ENCODE assay signal across 31 mouse cellular contexts in the genomic region with DNA sequence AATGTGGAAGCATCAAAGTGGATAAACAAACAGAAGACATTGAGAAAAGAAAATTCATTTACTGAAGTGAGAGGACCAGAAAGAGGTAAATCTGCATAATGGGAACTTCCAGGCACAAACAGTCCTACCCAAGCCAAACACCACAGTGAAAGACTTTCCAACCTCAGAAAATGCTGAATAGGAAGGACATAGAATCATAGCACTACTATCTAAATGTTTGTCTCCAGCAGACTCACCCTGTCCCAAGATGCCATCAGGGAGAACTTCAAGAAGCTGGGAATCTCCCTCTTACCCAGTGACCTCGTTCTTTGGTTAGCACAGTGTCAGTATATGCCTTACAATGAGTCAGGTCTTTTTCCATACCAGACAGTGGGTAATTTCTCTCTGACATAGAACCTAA.
"Had no signal": no experiment of that assay in that cellular context is flagged by ENCODE, and none has a peak within 500 bp of the region (broad histone marks: within the 10 kb centered on the region; RNA-seq: fewer than 3 reads in every experiment).

No protein-coding gene starts in this region.

- H3K27ac ChIP-seq: heart, embryonic 13.5 days; heart, embryonic 15.5 days; hindbrain, embryonic 10.5 days; hindbrain, embryonic 12.5 days; hindbrain, embryonic 13.5 days; hindbrain, embryonic 14.5 days; hindbrain, embryonic 15.5 days; hindbrain, postnatal 0 days; intestine, embryonic 15.5 days; kidney, embryonic 15.5 days; kidney, postnatal 0 days; layer of hippocampus, adult 2 months; left cerebral cortex, adult 2 months had no signal

- H3K9ac ChIP-seq: heart, embryonic 12.5 days; heart, embryonic 13.5 days; heart, embryonic 15.5 days; hindbrain, embryonic 12.5 days; hindbrain, embryonic 13.5 days; hindbrain, embryonic 14.5 days; hindbrain, embryonic 15.5 days; intestine, embryonic 15.5 days; kidney, embryonic 15.5 days had no signal

- DNase-seq: heart, postnatal 10 days; heart, postnatal 14 days; heart, postnatal 36 days; heart, postnatal 4 days; kidney, adult 11 months; kidney, adult 18-20 months; kidney, adult 2 months; kidney, adult 8-10 months; kidney, adult 9 months; kidney, postnatal 10 days; kidney, postnatal 14 days; kidney, postnatal 25 days; kidney, postnatal 36 days; kidney, postnatal 4 days; layer of hippocampus, adult 9-11 months; layer of hippocampus, postnatal 36 days had no signal

- H3K4me2 ChIP-seq: heart, embryonic 11.5 days; heart, embryonic 12.5 days; heart, embryonic 13.5 days; heart, embryonic 15.5 days; hindbrain, embryonic 12.5 days; hindbrain, embryonic 13.5 days; hindbrain, embryonic 14.5 days; hindbrain, embryonic 15.5 days; intestine, embryonic 15.5 days; kidney, embryonic 15.5 days had no signal

- H3K4me3 ChIP-seq: heart, embryonic 12.5 days; heart, embryonic 13.5 days; heart, embryonic 15.5 days; hindbrain, embryonic 10.5 days; hindbrain, embryonic 12.5 days; hindbrain, embryonic 13.5 days; hindbrain, embryonic 15.5 days; intestine, embryonic 15.5 days; kidney, embryonic 15.5 days; layer of hippocampus, adult 2 months; left cerebral cortex, adult 2 months had no signal

- H3K4me1 ChIP-seq: heart, embryonic 12.5 days; heart, embryonic 13.5 days; heart, embryonic 15.5 days; hindbrain, embryonic 10.5 days; hindbrain, embryonic 12.5 days; hindbrain, embryonic 13.5 days; hindbrain, embryonic 15.5 days; intestine, embryonic 15.5 days; kidney, embryonic 15.5 days had no signal

- H3K27me3 ChIP-seq: heart, embryonic 12.5 days; heart, embryonic 13.5 days; heart, embryonic 15.5 days; hindbrain, embryonic 12.5 days; hindbrain, embryonic 13.5 days; hindbrain, embryonic 15.5 days; intestine, embryonic 15.5 days; kidney, embryonic 15.5 days had no signal

- H3K36me3 ChIP-seq: heart, embryonic 12.5 days; heart, embryonic 13.5 days; heart, embryonic 15.5 days; hindbrain, embryonic 10.5 days; hindbrain, embryonic 12.5 days; hindbrain, embryonic 13.5 days; hindbrain, embryonic 15.5 days; intestine, embryonic 15.5 days; kidney, embryonic 15.5 days had no signal

- H3K9me3 ChIP-seq: heart, embryonic 12.5 days; heart, embryonic 13.5 days; heart, embryonic 15.5 days; hindbrain, embryonic 10.5 days; hindbrain, embryonic 12.5 days; hindbrain, embryonic 13.5 days; hindbrain, embryonic 15.5 days; intestine, embryonic 15.5 days; kidney, embryonic 15.5 days had no signal
